Mouse (Mus musculus) intestine, embryonic 14.5 days (tissue): ENCODE results near the gene Gm48552. TPM values are rescaled to one million over a fixed set of nuclear protein-coding genes. Genes with fewer than 3 reads are reported as not detected.

Experiments
- ATAC-seq: fragments of 200-750 bp; cut with Nextera tagmentation; replicated peaks from 2 replicates; pipeline ENCODE4 v1.8.0; 2017; ENCODE audit warnings: low read depth, moderate number of reproducible peaks, moderate TSS enrichment, moderate library complexity; ENCODE audit not compliant: low FRiP score, low TSS enrichment
- DNase-seq: peaks from one replicate; pipeline ENCODE4 v3.0.0-alpha.2; 2018; ENCODE audit warnings: low spot score
- H3K27ac ChIP-seq: fragments of 300-500 bp; sonication (generic); 2 replicates; pipeline ENCODE4 v1.5.1; 2014; ENCODE audit warnings: low read depth, mild to moderate bottlenecking, control low read depth
- H3K27me3 ChIP-seq: fragments of 300-500 bp; sonication (generic); replicated peaks from 2 replicates; pipeline ENCODE4 v1.6.1; 2014; ENCODE audit warnings: low read length, control low read depth; ENCODE audit not compliant: control insufficient read depth, insufficient read depth
- H3K36me3 ChIP-seq: fragments of 300-500 bp; sonication (generic); 2 replicates; pipeline ENCODE4 v1.6.1; 2014; ENCODE audit warnings: low read length, control low read depth; ENCODE audit not compliant: control insufficient read depth, insufficient read depth
- H3K4me1 ChIP-seq: fragments of 300-500 bp; sonication (generic); replicated peaks from 2 replicates; pipeline ENCODE4 v1.6.1; 2014; ENCODE audit warnings: low read length, control low read depth, mixed read lengths; ENCODE audit not compliant: control insufficient read depth, insufficient read depth
- H3K4me2 ChIP-seq: fragments of 300-500 bp; sonication (generic); 2 replicates; pipeline ENCODE4 v1.6.1; 2014; ENCODE audit warnings: low read length
- H3K4me3 ChIP-seq: fragments of 300-500 bp; sonication (generic); 2 replicates; pipeline ENCODE4 v1.5.1; 2014; ENCODE audit warnings: low read depth, low read length, control low read depth, mixed read lengths
- H3K9ac ChIP-seq: fragments of 300-500 bp; sonication (generic); 2 replicates; pipeline ENCODE4 v1.6.1; 2014; ENCODE audit warnings: mild to moderate bottlenecking, low read length
- H3K9me3 ChIP-seq: fragments of 300-500 bp; sonication (generic); 2 replicates; pipeline ENCODE4 v1.6.1; 2016; ENCODE audit warnings: low read length, control low read depth; ENCODE audit not compliant: control insufficient read depth
- WGBS: fragments of 180-500 bp; shearing (Covaris S2); extraction: QIAGEN DNeasy Blood & Tissue Kit; methylation state at CpG from one replicate; pipeline ENCODE4 v1.1.7; 2014; 5-methylcytosine and 5-hydroxymethylcytosine counted together
- polyA plus RNA-seq: library from polyadenylated mRNA; unstranded; fragments of >200 nt; fragmentation: Nextera tagmentation; extraction: Ambion mirVana; gene quantifications from 2 replicates; pipeline ENCODE4 v1.2.1, GENCODE M21; 2014

The Gm48552 gene
- polyA plus RNA-seq, 1 experiment from 2014 or later: 0.37 TPM

- Histone ChIP-seq H3K9ac (0 out of 2 replicates have a peak within 1 kb of the TSS, but pooled peaks have one; percentile 16), H3K27ac (no peak within 1 kb of the TSS), H3K4me1 (peaks cover 19% of the 10 kb centered on the region)
Observed at GRCm38 (mm10) chr10:81365672-81366476, 22.9 kb upstream of the Gm48552 start, which contains the start of gene 4930404N11Rik. 4930404N11Rik (minus strand) TSS chr10:81365816.

DNA sequence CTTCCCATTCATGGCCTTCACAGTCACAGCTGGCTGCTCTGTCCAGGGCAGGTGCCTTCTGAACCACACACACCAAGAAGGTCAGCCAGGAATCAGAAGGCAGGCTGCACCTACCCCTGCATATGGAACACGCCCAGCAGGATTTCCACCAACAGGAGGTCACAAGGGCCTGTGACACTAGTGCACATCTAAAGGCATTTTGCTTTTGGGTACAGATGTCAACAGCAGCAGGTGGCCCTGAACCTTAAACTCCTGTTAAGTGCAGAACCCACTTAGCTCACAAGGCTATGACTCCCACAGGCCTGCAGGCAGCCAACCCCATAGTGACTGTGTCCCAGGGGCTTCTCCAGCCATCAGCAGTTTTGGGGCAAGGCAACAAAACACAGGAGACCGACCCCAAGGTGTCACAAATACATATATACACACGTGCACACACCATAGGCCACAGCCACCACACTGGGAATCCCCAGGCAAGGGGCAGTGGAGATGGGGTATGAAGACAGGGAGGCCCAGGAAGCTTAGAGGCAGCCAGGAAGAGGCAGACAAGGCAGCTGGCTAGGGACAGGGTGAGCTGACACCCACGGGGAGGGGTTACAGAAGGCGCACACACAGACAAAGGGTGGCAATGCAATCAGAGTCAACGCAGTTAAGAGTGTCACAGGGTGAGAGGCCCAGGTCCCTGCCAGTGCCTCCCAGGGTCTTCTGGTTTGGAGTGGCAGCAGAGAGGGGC is 22.2 kb upstream of the Gm48552 start:
- Histone ChIP-seq H3K36me3 (peaks cover 59% of the 10 kb centered on the region), H3K9me3 (no peaks in the 10 kb centered on the region), H3K9ac (no peak overlapping the region), H3K4me1 (peaks cover 19% of the 10 kb centered on the region), H3K27me3 (peaks cover 29% of the 10 kb centered on the region), H3K4me2 (no peak overlapping the region), H3K27ac (no peak overlapping the region), H3K4me3 (no peak overlapping the region)
- DNase-seq: no peak
- 76% methylated on average over 6 of the region's 6 CpGs for WGBS
- no peak for ATAC-seq

More at GRCm38 (mm10) chr10:81365672-81366476, 22.9 kb upstream of the Gm48552 start, which contains the start of gene 4930404N11Rik:
- Histone ChIP-seq H3K9me3 (no peaks in the 10 kb centered on the region), H3K36me3 (peaks cover 53% of the 10 kb centered on the region), H3K4me2 (peak within 1 kb of the TSS; percentile 56), H3K4me3 (peak within 1 kb of the TSS; percentile 32; the same call in 1 of the 2 replicates), H3K27me3 (peaks cover 29% of the 10 kb centered on the region)
- peak; percentile 26 for ATAC-seq
- peak; percentile 72 for DNase-seq
- WGBS: 35% methylated on average over 12 of the region's 12 CpGs

- DNase-seq: no peak
- H3K4me3 ChIP-seq: no peak overlapping the region
- no peak overlapping the region for H3K9ac ChIP-seq
- H3K9me3 ChIP-seq: no peaks in the 10 kb centered on the region
- H3K27ac ChIP-seq: no peak overlapping the region
- H3K27me3 ChIP-seq: peaks cover 29% of the 10 kb centered on the region
- WGBS: 82% methylated on average over 6 of the region's 6 CpGs
- H3K4me2 ChIP-seq: no peak overlapping the region
- H3K36me3 ChIP-seq: peaks cover 59% of the 10 kb centered on the region
- ATAC-seq: no peak
- H3K4me1 ChIP-seq: peaks cover 19% of the 10 kb centered on the region
Observed at GRCm38 (mm10) chr10:81367207-81367495, 21.7 kb upstream of the Gm48552 start.

DNA sequence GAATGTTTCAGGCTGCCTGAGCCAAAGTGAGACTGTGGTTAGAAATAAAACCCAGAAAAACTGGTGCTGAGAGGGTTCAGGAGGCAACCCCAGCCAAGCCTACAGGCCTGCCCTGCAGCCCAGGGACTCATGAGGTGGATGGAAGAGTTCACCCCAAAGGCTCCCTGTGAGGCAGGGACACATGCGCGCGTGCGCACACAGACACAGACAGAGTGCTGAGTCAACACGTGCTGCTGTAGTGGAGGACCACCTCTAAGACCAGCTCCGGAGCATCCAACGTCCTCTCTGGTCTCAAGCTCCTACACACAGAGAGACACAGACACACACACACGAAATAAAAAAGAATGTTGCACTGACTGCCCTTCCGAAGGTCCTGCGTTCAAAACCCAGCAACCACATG is 13.5 kb upstream of the Gm48552 start:
- H3K4me2 ChIP-seq: no peak overlapping the region
- no peaks in the 10 kb centered on the region for H3K27me3 ChIP-seq
- H3K9ac ChIP-seq: no peak overlapping the region
- no peaks in the 10 kb centered on the region for H3K9me3 ChIP-seq
- peaks cover 51% of the 10 kb centered on the region for H3K36me3 ChIP-seq
- no peak overlapping the region for H3K27ac ChIP-seq
- no peak overlapping the region for H3K4me3 ChIP-seq
- WGBS: 94% methylated on average over 10 of the region's 10 CpGs
- DNase-seq: no peak
- peaks cover 15% of the 10 kb centered on the region for H3K4me1 ChIP-seq
- ATAC-seq: no peak

DNA sequence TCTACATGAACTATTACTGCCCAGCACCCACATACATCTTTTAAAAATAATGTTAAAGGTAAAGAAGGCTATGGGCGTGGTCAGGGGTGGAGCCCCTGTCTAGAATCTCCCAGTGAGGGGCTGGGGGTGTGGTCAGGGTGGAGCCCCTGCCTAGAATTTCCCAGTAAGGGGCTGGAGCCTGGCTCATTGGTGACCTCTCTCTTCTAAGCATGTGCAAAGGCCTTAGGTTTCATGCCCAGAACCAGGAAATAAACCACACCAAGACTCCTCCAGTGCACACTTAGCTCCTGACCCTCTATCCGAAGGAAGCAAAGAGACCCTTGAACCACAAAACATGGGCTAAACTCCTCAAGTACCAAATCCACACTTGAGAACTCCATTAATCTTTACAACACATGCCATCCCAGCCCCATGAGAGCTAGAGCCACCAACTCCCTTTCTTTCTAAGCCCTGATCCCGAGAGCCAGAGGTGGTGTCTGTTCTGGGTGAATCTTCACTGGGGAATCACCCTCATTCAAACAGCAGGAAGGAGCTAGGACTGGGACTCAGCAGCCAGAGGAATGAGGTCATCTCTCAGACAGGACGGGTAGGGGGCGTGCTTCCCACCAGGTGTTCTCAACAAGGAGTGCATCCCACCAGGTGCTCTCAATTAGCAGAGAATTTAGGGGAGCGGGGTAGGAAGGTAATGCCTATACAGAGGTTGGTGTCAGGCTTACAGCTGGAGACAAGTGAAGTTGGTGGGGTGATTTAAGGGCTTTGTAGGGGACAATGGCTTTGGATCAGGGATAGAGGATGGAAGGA is 12.0 kb upstream of the Gm48552 start:
- peak overlapping the region; percentile 86 for H3K4me2 ChIP-seq
- peak overlapping the region; percentile 71 for H3K4me3 ChIP-seq
- DNase-seq (peak; percentile 55), ATAC-seq (no peak)
- 38% methylated on average over 6 of the region's 6 CpGs for WGBS
- H3K36me3 ChIP-seq: peaks cover 37% of the 10 kb centered on the region
- H3K9ac ChIP-seq: peak overlapping the region; percentile 85
- H3K4me1 ChIP-seq: peaks cover 15% of the 10 kb centered on the region
- H3K27ac ChIP-seq: peak overlapping the region; percentile 27; the same call in 1 of the 2 replicates
- no peaks in the 10 kb centered on the region for H3K27me3 ChIP-seq
- H3K9me3 ChIP-seq: no peaks in the 10 kb centered on the region

DNA sequence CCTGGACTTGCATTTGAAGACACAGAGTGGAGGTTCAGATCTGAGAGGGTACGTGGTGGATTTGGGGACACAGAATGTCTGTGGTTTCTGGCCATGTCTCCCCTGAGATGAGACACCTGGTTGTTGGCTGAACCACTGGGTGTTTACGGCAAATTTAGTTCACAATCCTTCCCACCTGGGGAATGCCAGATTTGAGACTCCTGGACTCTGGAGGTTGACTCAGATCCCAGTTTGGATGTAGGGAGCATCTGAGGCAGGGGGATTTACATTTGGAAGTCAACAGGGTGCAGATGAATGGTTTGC is 11.5 kb upstream of the Gm48552 start:
- Histone ChIP-seq H3K4me3 (peak overlapping the region; percentile 71), H3K4me2 (peak overlapping the region; percentile 86), H3K27ac (peak overlapping the region; percentile 27; the same call in 1 of the 2 replicates), H3K4me1 (peaks cover 15% of the 10 kb centered on the region), H3K9me3 (no peaks in the 10 kb centered on the region), H3K9ac (peak overlapping the region; percentile 85), H3K36me3 (peaks cover 32% of the 10 kb centered on the region), H3K27me3 (no peaks in the 10 kb centered on the region)
- 44% methylated on average over 2 of the region's 2 CpGs for WGBS
- DNase-seq: no peak
- no peak for ATAC-seq

DNA sequence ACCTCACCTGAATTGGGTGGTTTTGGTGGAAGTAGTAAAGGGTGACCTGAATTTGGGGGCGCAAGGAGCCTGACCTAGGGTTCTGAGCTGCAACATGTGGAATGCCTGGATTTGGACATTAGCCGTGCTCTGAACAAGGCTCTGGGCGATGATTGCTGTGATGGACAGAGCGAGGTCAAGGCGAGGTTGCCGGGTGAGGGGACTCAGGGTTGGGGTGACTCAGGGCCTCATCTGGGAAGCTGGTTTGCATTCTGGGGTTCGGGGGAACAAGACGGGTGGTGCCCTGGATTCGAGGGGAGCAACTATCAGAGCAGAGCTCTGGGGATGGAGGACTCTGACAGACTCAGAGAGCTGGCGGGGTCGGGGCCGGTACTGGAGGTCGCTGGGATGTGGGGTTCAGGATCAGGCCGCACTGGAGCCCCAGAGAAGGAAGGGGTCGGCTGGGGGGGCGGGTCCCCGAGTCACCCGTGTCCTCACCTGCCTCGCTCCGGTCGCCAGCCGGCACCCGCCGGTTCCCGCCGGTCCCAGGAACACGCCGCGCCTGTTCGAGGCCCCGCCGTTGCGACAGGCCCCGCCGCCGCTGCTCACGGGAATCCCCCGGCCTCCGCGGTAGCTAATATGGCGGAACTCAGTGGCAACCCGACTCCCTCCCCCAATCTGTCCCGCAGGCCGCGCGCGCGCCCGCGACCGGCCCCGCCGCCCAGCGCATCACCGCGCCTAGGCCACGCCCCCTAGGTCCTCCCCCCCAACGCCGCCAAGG is 10.8 kb upstream of the Gm48552 start, which contains the start of gene Fzr1:
Gene Fzr1, minus strand, starts transcription at position 724 of the 760 bp plus-strand sequence.
- H3K4me3 ChIP-seq: peak within 1 kb of the TSS; percentile 71
- H3K9me3 ChIP-seq: no peaks in the 10 kb centered on the region
- peaks cover 26% of the 10 kb centered on the region for H3K36me3 ChIP-seq
- H3K9ac ChIP-seq: peak within 1 kb of the TSS; percentile 85
- peaks cover 15% of the 10 kb centered on the region for H3K4me1 ChIP-seq
- H3K27ac ChIP-seq: peak within 1 kb of the TSS; percentile 81
- DNase-seq: peak; percentile 55
- H3K27me3 ChIP-seq: no peaks in the 10 kb centered on the region
- peak; percentile 64 for ATAC-seq
- WGBS: under 1% methylated on average over 56 of the region's 59 CpGs
- H3K4me2 ChIP-seq: peak within 1 kb of the TSS; percentile 86
